Mouse (Mus musculus) heart, adult 10 weeks (tissue): ENCODE results near the gene 9030624G23Rik. TPM values are rescaled to one million over a fixed set of nuclear protein-coding genes. Genes with fewer than 3 reads are reported as not detected.

Experiments
- polyA plus RNA-seq: library from polyadenylated mRNA; stranded (reverse); fragments of 350-450 nt; fragmentation: Illumina TruSeq; extraction: RNeasy Lipid Tissue Mini Kit (QIAGEN cat#74804); gene quantifications from one replicate; pipeline ENCODE4 v1.2.3, GENCODE M21; 2014; ENCODE audit warnings: low read depth, low replicate concordance

The 9030624G23Rik gene
- 0.39 TPM for polyA plus RNA-seq

DNA sequence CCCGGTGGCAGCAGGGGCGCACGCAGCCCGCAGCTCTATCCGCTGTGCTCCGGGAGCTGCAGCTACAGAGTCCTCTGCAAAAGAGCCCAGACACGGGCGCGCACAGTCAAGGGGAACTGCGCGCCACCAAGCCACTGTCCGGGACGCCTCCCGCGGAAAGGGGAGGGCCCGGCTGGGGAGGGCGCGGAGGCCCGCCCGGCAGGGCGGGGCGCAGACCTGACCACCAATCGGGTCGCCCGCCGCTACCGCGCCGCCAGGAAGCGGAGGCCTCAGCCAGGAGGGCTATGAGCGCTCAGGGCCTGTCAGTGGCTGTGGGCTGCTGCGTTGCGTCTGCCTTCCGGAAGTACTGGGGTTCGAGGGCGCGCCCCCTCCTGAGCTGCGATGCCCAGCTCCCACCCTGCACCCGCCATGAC lies at the start of gene 9030624G23Rik:
Gene 9030624G23Rik (minus strand): TSS at position 139 of the 413 bp plus-strand sequence.

